Mouse (Mus musculus) monocyte, adult 2 months (primary cell): ENCODE data around the gene Pitx2.

Experiments used
- DNase-seq, 2 experiments: peaks; one replicate each; pipeline ENCODE4 v3.0.0; 2022; ENCODE audit warnings: low spot score in 2 of 2, low read depth in 1 of 2

Gene Pitx2

GRCm38 (mm10) chr3:129199609-129200500 is at the start of gene Pitx2:
Gene Pitx2, plus strand, starts transcription at chr3:129199878.
- DNase-seq = no peak

- DNase-seq = no peak
Measured at GRCm38 (mm10) chr3:129150001-129150400, 49.7 kb upstream of the Pitx2 start.

- DNase-seq = no peak
Measured at GRCm38 (mm10) chr3:129151096-129151685, 48.5 kb upstream of the Pitx2 start.

- DNase-seq = no peak
Measured at GRCm38 (mm10) chr3:129158812-129159370, 40.8 kb upstream of the Pitx2 start.

GRCm38 (mm10) chr3:129161333-129162035 is 38.2 kb upstream of the Pitx2 start:
- DNase-seq = no peak

- DNase-seq = no peak
Measured at GRCm38 (mm10) chr3:129164246-129164645, 35.4 kb upstream of the Pitx2 start.

GRCm38 (mm10) chr3:129165715-129166114 is 34.0 kb upstream of the Pitx2 start:
- no peak for DNase-seq

GRCm38 (mm10) chr3:129166684-129167083 is 33.0 kb upstream of the Pitx2 start:
- no peak for DNase-seq

GRCm38 (mm10) chr3:129170416-129170815 is 29.3 kb upstream of the Pitx2 start:
- no peak for DNase-seq

- no peak for DNase-seq
Measured at GRCm38 (mm10) chr3:129171789-129172188, 27.9 kb upstream of the Pitx2 start.

- no peak for DNase-seq
Measured at GRCm38 (mm10) chr3:129194436-129194835, 5.2 kb upstream of the Pitx2 start.

GRCm38 (mm10) chr3:129195036-129195435 is 4.6 kb upstream of the Pitx2 start:
- DNase-seq = no peak

- no peak for DNase-seq
Measured at GRCm38 (mm10) chr3:129195816-129196549, 3.7 kb upstream of the Pitx2 start.

- DNase-seq = no peak
Measured at GRCm38 (mm10) chr3:129196550-129196919, 3.1 kb upstream of the Pitx2 start.

- no peak for DNase-seq
Measured at GRCm38 (mm10) chr3:129197035-129197434, 2.6 kb upstream of the Pitx2 start.

GRCm38 (mm10) chr3:129197786-129198626 is 1.7 kb upstream of the Pitx2 start:
- DNase-seq = no peak

GRCm38 (mm10) chr3:129198627-129198903 is 1.1 kb upstream of the Pitx2 start:
- no peak for DNase-seq

- no peak for DNase-seq
Measured at GRCm38 (mm10) chr3:129199160-129199608, 494 bp upstream of the Pitx2 start.

GRCm38 (mm10) chr3:129200501-129200890 is 818 bp downstream of the Pitx2 start:
- DNase-seq = no peak

- DNase-seq = no peak
Measured at GRCm38 (mm10) chr3:129201156-129201555, 1.5 kb downstream of the Pitx2 start.
